In genomic region chr4:87119758-87120157, GRCm38 (mm10) we compare ENCODE assay signal across 18 mouse cellular contexts.
A peak's percentile ranks its signal among the peaks of the same experiment; 100 is the strongest.
DNase-seq lines count a peak whose midpoint lies in the region; ATAC-seq and TF ChIP-seq lines count a peak whose summit lies in the region.
"Had no signal": no experiment of that assay in that cellular context is flagged by ENCODE, and none has a peak within 500 bp of the region (broad histone marks: within the 10 kb centered on the region; RNA-seq: fewer than 3 reads in every experiment).

No protein-coding gene starts in this region.

- peak; percentile 47 for TF ChIP-seq CTCF in kidney, postnatal 0 days (IDR thresholded peaks at IDR 0.05; ENCODE audit: low read depth)
- no peak for TF ChIP-seq CTCF in thymus, adult 2 months (IDR thresholded peaks at IDR 0.05; ENCODE audit: borderline replicate concordance, control insufficient read depth, extremely low read depth, insufficient read depth, low read length, poor library complexity)

- H3K9me3 ChIP-seq in kidney, postnatal 0 days (replicated peaks; ENCODE audit: low read length) = no peaks in the 10 kb centered on the region
- H3K9me3 ChIP-seq: heart, embryonic 13.5 days; liver, embryonic 13.5 days; stomach, embryonic 15.5 days had no signal

- ATAC-seq in kidney, postnatal 0 days (replicated peaks; ENCODE audit: low FRiP score, low read depth) = no peak
- ATAC-seq in CD4-positive, CD25-positive, alpha-beta regulatory T cell, adult 4 months = no peak
- ATAC-seq: Patski had no signal

- H3K27me3 ChIP-seq in kidney, postnatal 0 days (ENCODE audit: insufficient read depth, low read length) = no peaks in the 10 kb centered on the region
- no peaks in the 10 kb centered on the region for H3K27me3 ChIP-seq in thymus, adult 2 months (ENCODE audit: control insufficient read depth, insufficient read depth, low read length)
- H3K27me3 ChIP-seq: heart, embryonic 13.5 days; liver, embryonic 13.5 days; Patski; stomach, embryonic 15.5 days had no signal

- no peak overlapping the region for H3K4me2 ChIP-seq in kidney, postnatal 0 days (ENCODE audit: low read length)
- H3K4me2 ChIP-seq: heart, embryonic 13.5 days; hindbrain, embryonic 14.5 days; liver, embryonic 13.5 days; stomach, embryonic 15.5 days had no signal

- no peak for TF ChIP-seq POLR2A in thymus, adult 2 months (IDR thresholded peaks at IDR 0.05; ENCODE audit: control insufficient read depth, extremely low read depth, insufficient read depth, low read length, poor library complexity)

- 33% methylated on average over 4 of the region's 4 CpGs for WGBS in kidney, postnatal 0 days
- whole genome bisulfite sequencing in thymus, adult 2 months = 23% methylated on average over 4 of the region's 4 CpGs

- DNase-seq in embryo, embryonic 10.5 days (ENCODE audit: low spot score) = peak; percentile 15
- no peak for DNase-seq in embryo, embryonic 9.5 days (ENCODE audit: extremely low spot score)
- no peak for DNase-seq in kidney, postnatal 0 days (ENCODE audit: low spot score)
- no peak for DNase-seq in kidney, postnatal 25 days
- DNase-seq in thymus, postnatal 4 days = peak; percentile 9
- no peak for DNase-seq in thymus, adult 2 months
- no peak for DNase-seq in urinary bladder, postnatal 4 days (ENCODE audit: low spot score in 2 of 2)
- DNase-seq: adrenal gland, postnatal 10 days; gastrocnemius, adult 2 months; kidney, adult 8-10 months; liver, embryonic 13.5 days; lung, postnatal 4 days had no signal

- no peak overlapping the region for H3K9ac ChIP-seq in kidney, postnatal 0 days (ENCODE audit: low read depth, low read length)
- H3K9ac ChIP-seq: heart, embryonic 13.5 days; hindbrain, embryonic 14.5 days; liver, embryonic 13.5 days; stomach, embryonic 15.5 days had no signal

- no peak overlapping the region for H3K4me3 ChIP-seq in kidney, postnatal 0 days (replicated peaks; ENCODE audit: low read depth, low read length)
- no peak overlapping the region for H3K4me3 ChIP-seq in thymus, adult 2 months (ENCODE audit: control insufficient read depth, insufficient read depth, low read length)
- H3K4me3 ChIP-seq: gastrocnemius, adult 2 months; heart, embryonic 13.5 days; liver, embryonic 13.5 days; myocyte; stomach, embryonic 15.5 days had no signal

- no peak overlapping the region for H3K27ac ChIP-seq in kidney, postnatal 0 days
- no peak overlapping the region for H3K27ac ChIP-seq in thymus, adult 2 months (ENCODE audit: control insufficient read depth, insufficient read depth, low read length)
- H3K27ac ChIP-seq: gastrocnemius, adult 2 months; heart, embryonic 13.5 days; hindbrain, embryonic 14.5 days; liver, embryonic 13.5 days; stomach, embryonic 15.5 days had no signal

- H3K36me3 ChIP-seq in kidney, postnatal 0 days (ENCODE audit: insufficient read depth, low read length) = no peaks in the 10 kb centered on the region
- H3K36me3 ChIP-seq in thymus, adult 2 months (ENCODE audit: control insufficient read depth, insufficient read depth, low read length) = no peaks in the 10 kb centered on the region
- H3K36me3 ChIP-seq: heart, embryonic 13.5 days; liver, embryonic 13.5 days; stomach, embryonic 15.5 days had no signal

- H3K4me1 ChIP-seq in kidney, postnatal 0 days (replicated peaks; ENCODE audit: insufficient read depth, low read length) = no peaks in the 10 kb centered on the region
- no peaks in the 10 kb centered on the region for H3K4me1 ChIP-seq in thymus, adult 2 months (replicated peaks; ENCODE audit: control insufficient read depth, insufficient read depth, low read length)
- H3K4me1 ChIP-seq: liver, embryonic 13.5 days; stomach, embryonic 15.5 days had no signal

Comparison
In these comparisons a context has a peak if more than half of its experiments do, and no peak if none do; other contexts are left out.
1. DNase-seq: peak in embryo, embryonic 10.5 days (single experiment) and thymus, postnatal 4 days (single experiment); none in embryo, embryonic 9.5 days (single experiment), kidney, postnatal 0 days (single experiment), kidney, postnatal 25 days (0 of 2), thymus, adult 2 months (single experiment) and urinary bladder, postnatal 4 days (0 of 2).